Mouse (Mus musculus) stomach, embryonic 14.5 days (tissue): ENCODE results near the gene Nkapd1. TPM values are rescaled to one million over a fixed set of nuclear protein-coding genes. Genes with fewer than 3 reads are reported as not detected.
A peak's percentile ranks its signal among the peaks of the same experiment; 100 is the strongest.

Source experiments
- ATAC-seq: fragments of 200-750 bp; cut with Nextera tagmentation; 2 replicates; pipeline ENCODE4 v1.8.0; 2017; ENCODE audit warnings: low read depth, moderate TSS enrichment; ENCODE audit not compliant: insufficient number of reproducible peaks, insufficient read depth, low FRiP score
- H3K27ac ChIP-seq: fragments of 300-500 bp; sonication (generic); 2 replicates; pipeline ENCODE4 v1.5.1; 2014; ENCODE audit warnings: mild to moderate bottlenecking, low read length, moderate library complexity, mixed read lengths
- H3K27me3 ChIP-seq: fragments of 300-500 bp; sonication (generic); 2 replicates; pipeline ENCODE4 v1.6.1; 2014; ENCODE audit warnings: low read length, control low read depth, mixed read lengths; ENCODE audit not compliant: control insufficient read depth, insufficient read depth
- H3K36me3 ChIP-seq: fragments of 300-500 bp; sonication (generic); 2 replicates; pipeline ENCODE4 v1.6.1; 2014; ENCODE audit warnings: mild to moderate bottlenecking, control low read depth, low read length, moderate library complexity, mixed read lengths; ENCODE audit not compliant: control insufficient read depth, insufficient read depth
- H3K4me1 ChIP-seq: fragments of 300-500 bp; sonication (generic); 2 replicates; pipeline ENCODE4 v1.6.1; 2014; ENCODE audit warnings: low read length, control low read depth, mixed read lengths; ENCODE audit not compliant: control insufficient read depth, insufficient read depth
- H3K4me2 ChIP-seq: fragments of 300-500 bp; sonication (generic); replicated peaks from 2 replicates; pipeline ENCODE4 v1.6.1; 2014; ENCODE audit warnings: low read depth, low read length, control low read depth
- H3K4me3 ChIP-seq: fragments of 300-500 bp; sonication (generic); 2 replicates; pipeline ENCODE4 v1.5.1; 2014; ENCODE audit warnings: low read depth, low read length, control low read depth
- H3K9ac ChIP-seq: fragments of 300-500 bp; sonication (generic); replicated peaks from 2 replicates; pipeline ENCODE4 v1.6.1; 2014; ENCODE audit warnings: low read depth, mild to moderate bottlenecking, control low read depth, low read length, moderate library complexity, mixed read lengths
- H3K9me3 ChIP-seq: fragments of 300-500 bp; sonication (generic); 2 replicates; pipeline ENCODE4 v1.6.1; 2016; ENCODE audit warnings: low read depth, low read length, control low read depth; ENCODE audit not compliant: control insufficient read depth
- WGBS: fragments of 180-500 bp; shearing (Covaris S2); extraction: QIAGEN DNeasy Blood & Tissue Kit; methylation state at CpG from one replicate; pipeline ENCODE4 v1.1.7; 2014; 5-methylcytosine and 5-hydroxymethylcytosine counted together
- polyA plus RNA-seq: library from polyadenylated mRNA; unstranded; fragments of >200 nt; fragmentation: Nextera tagmentation; extraction: Ambion mirVana; gene quantifications from 2 replicates; pipeline ENCODE4 v1.2.1, GENCODE M21; 2014

Nkapd1 gene
- polyA plus RNA-seq = 26.2 and 29.5 TPM in 2 replicates

DNA sequence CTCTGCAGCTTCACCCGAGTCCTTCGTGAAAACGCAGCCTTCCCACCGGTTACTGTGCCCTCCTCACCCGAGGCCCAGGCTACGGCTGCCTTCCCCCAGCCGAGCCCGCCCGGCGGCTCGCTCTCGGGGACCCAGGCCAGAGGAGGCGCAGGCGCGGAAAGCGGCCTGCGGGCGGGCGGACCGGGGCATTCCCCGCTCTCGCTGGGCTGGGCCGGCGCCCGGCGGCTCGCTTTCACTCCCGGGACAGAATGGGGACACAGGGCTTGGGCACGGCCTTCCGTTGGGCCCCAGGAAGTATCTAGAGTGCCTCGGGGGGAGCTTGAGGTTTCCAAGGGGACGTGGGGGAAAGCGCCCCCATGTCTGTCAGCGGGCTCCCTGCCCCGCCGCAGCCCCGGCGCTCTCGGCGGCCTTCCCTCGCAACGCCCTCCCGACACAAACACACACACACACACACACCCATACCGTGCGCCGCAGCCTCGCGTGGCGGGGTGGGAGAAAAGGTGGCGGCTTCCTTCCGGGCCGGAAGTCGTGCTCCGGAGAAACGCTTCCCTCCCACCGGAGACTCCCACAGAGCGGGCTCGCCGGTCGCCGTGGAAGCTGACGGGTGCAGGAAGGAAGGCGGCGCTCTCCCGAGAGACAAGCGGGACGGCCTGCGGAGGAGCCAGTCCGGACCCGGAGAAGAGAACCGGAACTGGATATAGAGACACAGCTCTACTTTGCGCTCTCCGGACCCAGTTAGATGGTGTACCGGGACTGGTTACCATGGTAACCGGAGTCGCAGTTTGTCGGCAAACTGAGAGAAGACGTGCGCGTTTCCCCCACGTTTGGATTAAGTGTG lies at the start of gene Nkapd1, which contains the start of gene Pih1d2:
Nkapd1 (minus strand) TSS at position 699 of the 838 bp plus-strand sequence.
Pih1d2 (plus strand) TSS at position 556 of the 838 bp plus-strand sequence.
- Histone ChIP-seq H3K4me3 (peak within 1 kb of the TSS; percentile 97), H3K9ac (peak within 1 kb of the TSS; percentile 92), H3K9me3 (no peaks in the 10 kb centered on the region), H3K27ac (peak within 1 kb of the TSS; percentile 97), H3K4me2 (peak within 1 kb of the TSS; percentile 72), H3K27me3 (no peaks in the 10 kb centered on the region), H3K4me1 (0 out of 2 replicates have a peak, but pooled peaks cover 7% of the 10 kb centered on the region), H3K36me3 (peaks cover 22% of the 10 kb centered on the region)
- peak; percentile 91 for ATAC-seq
- WGBS = under 1% methylated on average over 73 of the region's 81 CpGs

DNA sequence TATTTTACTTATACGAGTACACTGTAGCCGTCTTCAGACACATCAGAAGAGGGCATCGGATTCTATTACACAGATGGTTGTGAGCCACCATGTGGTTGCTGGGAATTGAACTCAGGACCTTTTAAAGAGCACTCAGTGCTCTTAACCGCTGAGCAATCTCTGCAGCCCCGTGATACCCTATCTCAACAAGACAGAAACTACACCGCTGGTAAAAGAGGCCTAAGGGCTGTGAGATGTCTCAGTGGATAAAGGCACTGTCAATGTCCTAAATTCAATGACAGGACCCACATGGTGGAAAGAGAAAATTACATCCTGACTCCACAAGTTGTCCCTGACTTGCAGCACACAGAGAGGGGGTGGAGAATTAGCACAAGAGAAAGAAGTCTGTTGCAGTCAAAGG lies 49.2 kb upstream of the Nkapd1 start:
- 80% methylated on average over 6 of the region's 6 CpGs for WGBS
- Histone ChIP-seq H3K4me3 (no peak overlapping the region), H3K27ac (no peak overlapping the region), H3K4me1 (no peaks in the 10 kb centered on the region), H3K4me2 (no peak overlapping the region), H3K9me3 (no peaks in the 10 kb centered on the region), H3K27me3 (no peaks in the 10 kb centered on the region), H3K36me3 (no peaks in the 10 kb centered on the region; the same call in 1 of the 2 replicates), H3K9ac (no peak overlapping the region)
- no peak for ATAC-seq

- Histone ChIP-seq H3K4me3 (no peak overlapping the region), H3K4me2 (no peak overlapping the region), H3K27me3 (no peaks in the 10 kb centered on the region), H3K36me3 (no peaks in the 10 kb centered on the region; the same call in 1 of the 2 replicates), H3K9me3 (no peaks in the 10 kb centered on the region), H3K4me1 (0 out of 2 replicates have a peak, but pooled peaks cover 3% of the 10 kb centered on the region), H3K27ac (no peak overlapping the region), H3K9ac (no peak overlapping the region)
- WGBS = 91% methylated on average over 5 of the region's 5 CpGs
- no peak for ATAC-seq
These were observed 47.6 kb upstream of the Nkapd1 start for GRCm38 (mm10) chr9:50664826-50665225.

DNA sequence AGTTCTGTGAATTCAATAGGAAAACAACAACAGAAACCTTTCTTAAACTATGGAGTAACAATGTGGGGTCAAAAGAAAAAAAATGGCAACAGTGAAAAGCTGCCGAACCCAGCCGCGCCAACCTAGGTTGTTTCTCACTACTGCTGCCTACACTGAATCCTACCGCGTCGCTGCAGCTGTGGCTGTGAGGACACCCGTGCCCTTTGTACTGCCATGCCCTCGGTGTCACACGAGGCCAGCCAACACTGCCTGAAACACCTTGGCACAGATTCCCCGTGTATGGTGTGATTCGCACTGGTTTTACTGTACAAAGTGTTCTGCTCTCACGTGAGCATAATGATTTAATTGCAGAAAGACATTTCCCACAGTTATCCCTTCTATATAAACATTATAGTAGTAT lies 43.2 kb upstream of the Nkapd1 start:
- Histone ChIP-seq H3K27me3 (no peaks in the 10 kb centered on the region), H3K4me3 (peak overlapping the region; percentile 63), H3K4me1 (0 out of 2 replicates have a peak, but pooled peaks cover 11% of the 10 kb centered on the region), H3K4me2 (peak overlapping the region; percentile 70), H3K36me3 (peaks cover 9% of the 10 kb centered on the region; the same call in 1 of the 2 replicates), H3K27ac (no peak overlapping the region), H3K9me3 (no peaks in the 10 kb centered on the region), H3K9ac (no peak overlapping the region)
- no peak for ATAC-seq
- WGBS = 21% methylated on average over 12 of the region's 12 CpGs

- H3K9ac ChIP-seq = peak within 1 kb of the TSS; percentile 71
- H3K4me2 ChIP-seq = peak within 1 kb of the TSS; percentile 70
- H3K27ac ChIP-seq = peak within 1 kb of the TSS; percentile 52
- H3K9me3 ChIP-seq = no peaks in the 10 kb centered on the region
- peak; percentile 92 for ATAC-seq
- H3K4me3 ChIP-seq = peak within 1 kb of the TSS; percentile 63
- H3K4me1 ChIP-seq = 0 out of 2 replicates have a peak, but pooled peaks cover 11% of the 10 kb centered on the region
- no peaks in the 10 kb centered on the region for H3K27me3 ChIP-seq
- WGBS = under 1% methylated on average over 63 of the region's 63 CpGs
- peaks cover 9% of the 10 kb centered on the region; the same call in 1 of the 2 replicates for H3K36me3 ChIP-seq
These were observed 42.3 kb upstream of the Nkapd1 start, which contains the start of gene Dlat for GRCm38 (mm10) chr9:50659392-50660217. TSS of gene Dlat (minus strand) at chr9:50659780.

DNA sequence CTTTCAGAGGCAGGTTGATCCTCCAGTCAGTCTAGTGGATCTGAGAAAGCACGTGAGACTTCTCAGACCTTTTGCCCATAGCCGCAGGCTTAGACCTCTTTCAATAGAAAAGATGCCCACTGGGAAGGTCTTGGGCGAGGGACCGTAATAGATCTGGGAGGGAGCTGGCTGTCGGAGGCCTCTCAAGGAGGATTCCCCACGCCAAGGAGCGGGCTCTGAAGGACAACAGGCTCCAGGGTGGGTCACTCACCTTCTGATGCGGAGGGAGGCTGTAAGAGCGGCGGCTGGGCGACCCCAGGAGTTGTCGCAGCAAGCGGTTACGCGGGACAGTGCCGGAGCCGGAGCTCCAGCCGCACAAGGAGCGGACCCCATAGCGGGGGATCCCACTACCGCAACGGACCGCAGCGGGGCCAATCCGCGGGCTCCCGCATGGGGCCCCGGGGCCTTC lies 41.7 kb upstream of the Nkapd1 start:
- under 1% methylated on average over 28 of the region's 28 CpGs for WGBS
- peak overlapping the region; percentile 71 for H3K9ac ChIP-seq
- ATAC-seq = no peak; the same call in 1 of the 2 replicates

DNA sequence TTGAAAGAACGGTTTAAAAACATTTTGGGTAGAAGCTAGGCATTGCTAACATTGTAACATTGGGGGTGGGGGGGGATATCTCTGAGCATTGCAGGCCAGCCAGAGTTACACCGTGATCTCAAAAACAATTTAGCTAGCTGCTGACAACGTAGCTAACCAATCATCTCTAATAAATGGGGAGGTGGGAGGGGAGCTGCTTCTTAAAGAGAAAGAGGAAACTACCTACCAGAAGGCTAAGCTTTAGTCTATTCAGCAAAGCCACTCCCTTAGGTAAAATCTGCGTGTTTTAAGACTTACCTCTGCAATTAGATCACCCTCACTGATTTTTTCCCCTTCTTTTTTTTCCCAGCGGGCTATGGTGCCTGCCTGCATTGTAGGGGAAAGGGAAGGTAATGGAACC lies 41.1 kb upstream of the Nkapd1 start:
- Histone ChIP-seq H3K9ac (peak overlapping the region; percentile 71), H3K4me3 (peak overlapping the region; percentile 63), H3K36me3 (peaks cover 15% of the 10 kb centered on the region), H3K27ac (no peak overlapping the region), H3K27me3 (no peaks in the 10 kb centered on the region), H3K9me3 (no peaks in the 10 kb centered on the region), H3K4me1 (0 out of 2 replicates have a peak, but pooled peaks cover 11% of the 10 kb centered on the region), H3K4me2 (peak overlapping the region; percentile 70)
- ATAC-seq = no peak
- WGBS = 12% methylated on average over 5 of the region's 5 CpGs

More for the DNA sequence above, 41.7 kb upstream of the Nkapd1 start:
- Histone ChIP-seq H3K4me2 (peak overlapping the region; percentile 70), H3K9me3 (no peaks in the 10 kb centered on the region), H3K36me3 (peaks cover 9% of the 10 kb centered on the region; the same call in 1 of the 2 replicates), H3K27me3 (no peaks in the 10 kb centered on the region), H3K4me3 (peak overlapping the region; percentile 63), H3K4me1 (0 out of 2 replicates have a peak, but pooled peaks cover 11% of the 10 kb centered on the region), H3K27ac (0 out of 2 replicates have a peak overlapping the region, but pooled peaks have one; percentile 16)

DNA sequence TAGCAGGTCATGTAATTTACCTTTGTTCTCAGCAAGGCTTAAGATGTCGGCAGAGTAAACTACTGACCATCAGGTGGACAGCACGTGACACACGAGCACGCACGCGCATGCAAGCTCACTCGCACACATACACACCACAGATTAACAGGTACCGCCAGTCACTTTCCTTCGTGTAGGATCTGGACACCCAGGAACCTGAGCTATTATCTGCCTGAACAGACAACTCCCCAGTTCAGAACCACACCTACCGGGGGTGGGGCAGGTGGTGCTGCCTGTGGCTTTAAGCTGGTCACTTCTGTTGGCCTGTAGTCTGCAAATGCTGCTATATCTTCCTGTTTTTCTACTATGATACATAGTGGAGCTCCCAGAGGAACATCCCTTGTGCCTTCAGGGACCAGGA lies 33.2 kb upstream of the Nkapd1 start:
- H3K4me2 ChIP-seq = no peak overlapping the region
- ATAC-seq = no peak
- no peak overlapping the region for H3K27ac ChIP-seq
- 93% methylated on average over 10 of the region's 10 CpGs for WGBS
- no peak overlapping the region for H3K9ac ChIP-seq
- H3K4me3 ChIP-seq = no peak overlapping the region
- no peaks in the 10 kb centered on the region for H3K4me1 ChIP-seq
- H3K9me3 ChIP-seq = no peaks in the 10 kb centered on the region
- no peaks in the 10 kb centered on the region for H3K27me3 ChIP-seq
- peaks cover 56% of the 10 kb centered on the region for H3K36me3 ChIP-seq
